Mouse (Mus musculus) kidney, postnatal 0 days (tissue): ENCODE results near the gene Adat3. TPM values are rescaled to one million over a fixed set of nuclear protein-coding genes. Genes with fewer than 3 reads are reported as not detected.

ENCODE experiments used
- ATAC-seq: fragments of 200-750 bp; cut with Nextera tagmentation; replicated peaks from 2 replicates; pipeline ENCODE4 v1.8.0; 2017; ENCODE audit warnings: low read depth, moderate number of reproducible peaks, moderate TSS enrichment, moderate library complexity; ENCODE audit not compliant: low FRiP score
- DNase-seq: peaks from one replicate; pipeline ENCODE4 v3.0.0-alpha.2; 2016; ENCODE audit warnings: low spot score
- H3K27ac ChIP-seq: fragments of 300-500 bp; sonication (generic); 2 replicates; pipeline ENCODE4 v1.5.1; 2014; ENCODE audit warnings: mild to moderate bottlenecking
- H3K27me3 ChIP-seq: fragments of 300-500 bp; sonication (generic); 2 replicates; pipeline ENCODE4 v1.6.1; 2014; ENCODE audit warnings: low read length, mixed read lengths; ENCODE audit not compliant: insufficient read depth
- H3K36me3 ChIP-seq: fragments of 300-500 bp; sonication (generic); 2 replicates; pipeline ENCODE4 v1.6.1; 2014; ENCODE audit warnings: low read length, mixed read lengths; ENCODE audit not compliant: insufficient read depth
- H3K4me1 ChIP-seq: fragments of 300-500 bp; sonication (generic); replicated peaks from 2 replicates; pipeline ENCODE4 v1.6.1; 2014; ENCODE audit warnings: antibody characterized with exemption, low read length, mixed read lengths; ENCODE audit not compliant: insufficient read depth
- H3K4me2 ChIP-seq: fragments of 300-500 bp; sonication (generic); 2 replicates; pipeline ENCODE4 v1.6.1; 2014; ENCODE audit warnings: mild to moderate bottlenecking, low read length, moderate library complexity, mixed read lengths
- H3K4me3 ChIP-seq: fragments of 300-500 bp; sonication (generic); replicated peaks from 2 replicates; pipeline ENCODE4 v1.5.1; 2014; ENCODE audit warnings: low read depth, low read length
- H3K9ac ChIP-seq: fragments of 300-500 bp; sonication (generic); 2 replicates; pipeline ENCODE4 v1.6.1; 2014; ENCODE audit warnings: low read depth, low read length
- H3K9me3 ChIP-seq: fragments of 300-500 bp; sonication (generic); replicated peaks from 2 replicates; pipeline ENCODE4 v1.6.1; 2016; ENCODE audit warnings: low read length, inconsistent platforms, mixed read lengths
- CTCF ChIP-seq: IDR thresholded peaks from 2 replicates; pipeline ENCODE4 v1.5.1; 2016; ENCODE audit warnings: antibody characterized with exemption, low read depth, mild to moderate bottlenecking, moderate library complexity
- WGBS: fragments of 180-500 bp; shearing (Covaris S2); extraction: QIAGEN DNeasy Blood & Tissue Kit; methylation state at CpG from one replicate; pipeline ENCODE4 v1.1.7; 2014; 5-methylcytosine and 5-hydroxymethylcytosine counted together
- polyA plus RNA-seq: library from polyadenylated mRNA; unstranded; fragments of >200 nt; fragmentation: Nextera tagmentation; extraction: Ambion mirVana; gene quantifications from 2 replicates; pipeline ENCODE4 v1.2.1, GENCODE M21; 2015

Adat3 gene
- polyA plus RNA-seq, 1 experiment from 2014 or later: 6.1 TPM

DNA sequence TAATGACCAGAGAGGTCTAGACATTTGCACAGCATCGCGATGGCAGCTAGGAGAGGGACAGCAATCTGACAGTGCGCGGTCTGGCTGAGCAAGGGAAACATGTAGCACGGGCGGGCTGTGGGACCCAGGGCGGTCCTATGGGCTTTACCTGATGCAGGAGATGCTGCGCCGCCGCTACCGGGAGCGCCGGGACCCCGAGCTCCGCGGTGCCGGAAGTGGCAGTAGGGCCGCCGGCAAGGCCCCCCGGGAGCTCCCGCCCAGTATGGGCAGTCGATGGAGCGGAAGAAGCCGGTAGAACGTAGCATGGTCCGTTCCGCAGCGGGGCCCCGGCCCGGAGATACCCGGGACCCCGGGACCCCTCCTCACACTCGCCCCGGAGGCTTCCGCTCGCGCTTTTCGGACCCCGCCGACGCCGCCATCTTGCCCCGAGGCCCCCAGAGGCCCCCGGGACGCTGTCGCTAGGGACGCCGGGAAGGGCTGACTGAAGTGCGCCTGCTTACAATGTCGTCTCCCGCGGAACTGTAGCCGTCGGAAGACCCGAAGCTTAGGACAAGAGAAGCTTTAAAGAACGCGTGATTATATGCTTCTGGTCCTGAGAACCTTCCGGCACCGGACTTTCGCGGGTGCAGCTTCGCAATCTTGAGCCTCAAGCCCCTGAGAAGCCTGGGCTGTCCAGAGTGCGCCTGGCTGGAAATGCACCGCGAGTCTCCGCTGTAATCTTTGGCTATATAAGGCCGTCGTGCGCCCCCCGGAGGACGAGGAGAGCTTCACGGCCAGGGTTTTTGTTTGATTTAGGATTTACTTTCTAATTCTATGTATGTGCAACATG lies 41.4 kb upstream of the Adat3 start, which contains the start of gene Rexo1:
Gene Rexo1, minus strand, starts transcription at position 445 of the 829 bp plus-strand sequence.
- H3K27me3 ChIP-seq: no peaks in the 10 kb centered on the region
- H3K36me3 ChIP-seq: no peaks in the 10 kb centered on the region
- DNase-seq (peak; percentile 98), ATAC-seq (peak; percentile 72)
- H3K4me3 ChIP-seq: peak within 1 kb of the TSS; percentile 85
- peak within 1 kb of the TSS; percentile 89 for H3K27ac ChIP-seq
- peak; percentile 82 for TF ChIP-seq CTCF
- WGBS: under 1% methylated on average over 57 of the region's 72 CpGs
- H3K9ac ChIP-seq: peak within 1 kb of the TSS; percentile 98
- H3K4me1 ChIP-seq: peaks cover 15% of the 10 kb centered on the region
- peak within 1 kb of the TSS; percentile 89 for H3K4me2 ChIP-seq
- no peaks in the 10 kb centered on the region for H3K9me3 ChIP-seq

DNA sequence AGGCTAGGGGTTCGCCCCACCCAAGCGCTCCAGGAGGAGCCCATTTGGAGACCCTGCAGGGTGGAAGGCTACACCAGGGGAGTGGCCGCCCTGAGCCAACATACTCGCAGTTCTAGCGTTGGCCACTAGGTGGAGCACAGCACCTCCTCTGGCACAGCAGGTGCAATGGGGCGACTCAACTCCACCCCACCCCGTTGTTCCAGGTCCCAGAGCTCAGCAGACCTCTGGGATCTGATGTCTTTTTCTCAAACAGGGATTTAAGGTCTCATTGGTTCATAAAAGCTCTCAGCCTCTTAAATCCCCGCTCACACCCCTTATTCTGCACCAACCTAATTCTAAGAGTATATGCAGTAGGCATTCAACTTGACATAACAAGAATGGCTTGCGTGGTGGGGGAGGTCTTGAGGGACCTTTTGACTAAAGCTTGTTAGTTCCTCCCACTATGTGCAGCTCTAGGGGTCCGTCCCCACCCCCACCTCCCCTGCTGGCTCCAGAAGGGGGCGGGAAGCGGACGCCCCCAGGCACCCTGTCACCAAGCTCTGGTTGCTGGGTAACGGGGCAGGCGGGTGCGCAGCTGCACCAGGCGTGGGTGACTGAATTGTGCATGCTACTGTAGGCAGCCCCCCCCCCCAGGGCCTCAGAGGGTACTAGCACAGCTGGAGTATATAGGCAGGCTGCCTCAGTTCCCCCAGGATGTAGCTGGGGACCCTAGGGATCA lies 36.1 kb upstream of the Adat3 start:
- H3K27ac ChIP-seq: no peak overlapping the region
- ATAC-seq: no peak; the same call in 1 of the 2 replicates
- peaks cover 5% of the 10 kb centered on the region; the same call in 1 of the 2 replicates for H3K36me3 ChIP-seq
- no peak overlapping the region for H3K4me3 ChIP-seq
- no peak overlapping the region for H3K4me2 ChIP-seq
- peaks cover 19% of the 10 kb centered on the region for H3K4me1 ChIP-seq
- peak; percentile 89 for TF ChIP-seq CTCF
- H3K27me3 ChIP-seq: no peaks in the 10 kb centered on the region
- WGBS: 26% methylated on average over 17 of the region's 17 CpGs
- no peaks in the 10 kb centered on the region for H3K9me3 ChIP-seq
- H3K9ac ChIP-seq: no peak overlapping the region
- peak; percentile 87 for DNase-seq

DNA sequence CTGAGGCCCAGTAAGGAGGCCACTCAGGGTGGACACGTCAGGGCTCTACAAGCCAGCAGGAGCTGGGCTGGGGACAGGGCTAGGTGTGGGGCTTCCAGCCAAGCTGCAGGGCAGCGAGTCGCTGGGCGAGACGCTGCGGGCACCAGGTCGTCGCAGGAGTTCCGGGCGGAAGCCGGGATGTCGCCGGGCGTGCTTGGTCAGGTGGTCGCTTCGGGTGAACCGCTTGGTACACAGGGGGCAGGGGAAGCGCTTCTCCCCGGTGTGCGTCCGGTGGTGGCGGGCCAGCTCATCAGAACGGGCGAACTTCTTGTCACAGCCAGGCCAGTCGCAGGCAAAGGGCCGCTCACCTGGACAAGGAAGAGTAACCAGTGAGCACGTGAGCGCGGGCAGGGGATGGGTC lies 33.8 kb upstream of the Adat3 start:
- Histone ChIP-seq H3K9me3 (no peaks in the 10 kb centered on the region), H3K4me2 (no peak overlapping the region), H3K27ac (no peak overlapping the region), H3K4me1 (peaks cover 19% of the 10 kb centered on the region), H3K9ac (no peak overlapping the region), H3K27me3 (no peaks in the 10 kb centered on the region), H3K36me3 (peaks cover 5% of the 10 kb centered on the region; the same call in 1 of the 2 replicates), H3K4me3 (no peak overlapping the region)
- no peak for DNase-seq
- no peak for ATAC-seq
- 89% methylated on average over 29 of the region's 29 CpGs for WGBS
- no peak for TF ChIP-seq CTCF

DNA sequence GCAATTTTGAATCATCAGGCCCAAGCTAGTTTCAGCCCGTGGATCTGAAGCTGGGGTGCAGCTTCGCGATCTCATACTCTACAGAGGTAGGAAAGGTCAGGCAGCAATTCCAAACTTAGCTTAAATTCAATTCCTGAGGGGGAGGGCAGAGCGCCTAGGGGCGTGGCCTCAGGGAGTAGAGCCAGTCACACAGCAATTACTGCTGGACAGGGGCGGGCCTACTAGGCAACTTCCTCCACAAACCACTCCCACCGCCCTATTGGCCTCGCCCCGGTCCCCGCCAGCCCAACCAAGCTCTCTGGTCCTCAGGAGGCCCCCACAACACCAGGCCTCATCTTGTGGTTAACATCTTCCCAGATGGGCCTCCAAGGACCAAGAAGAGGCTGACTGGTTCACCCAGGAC lies 33.0 kb upstream of the Adat3 start:
- 33% methylated on average over 10 of the region's 10 CpGs for WGBS
- H3K36me3 ChIP-seq: peaks cover 5% of the 10 kb centered on the region; the same call in 1 of the 2 replicates
- ATAC-seq (peak; percentile 41), DNase-seq (peak; percentile 82)
- no peaks in the 10 kb centered on the region for H3K9me3 ChIP-seq
- peak overlapping the region; percentile 37 for H3K4me2 ChIP-seq
- TF ChIP-seq CTCF: no peak
- peaks cover 19% of the 10 kb centered on the region for H3K4me1 ChIP-seq
- H3K27me3 ChIP-seq: no peaks in the 10 kb centered on the region
- H3K9ac ChIP-seq: no peak overlapping the region
- H3K4me3 ChIP-seq: no peak overlapping the region
- H3K27ac ChIP-seq: peak overlapping the region; percentile 19; the same call in 1 of the 2 replicates

DNA sequence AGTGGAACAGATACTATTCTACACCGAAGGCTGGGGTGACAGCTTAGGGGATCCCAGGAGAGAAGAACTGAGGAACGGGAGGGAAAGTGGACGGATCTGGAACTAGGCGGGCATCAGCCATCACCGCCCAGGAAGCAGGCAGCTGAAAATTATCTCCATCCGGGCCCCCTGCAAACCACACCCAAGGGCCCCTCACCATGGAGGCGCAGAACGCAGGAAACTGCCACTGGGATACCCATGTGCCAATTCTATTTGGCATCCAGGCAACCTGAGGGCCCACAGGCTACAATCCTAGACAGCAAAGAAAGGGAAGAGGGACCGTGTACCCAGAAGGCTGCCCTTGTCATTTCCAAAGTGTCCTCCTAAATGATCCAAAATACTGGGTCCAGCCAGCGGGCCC lies 32.3 kb upstream of the Adat3 start:
- H3K4me1 ChIP-seq: peaks cover 19% of the 10 kb centered on the region
- H3K36me3 ChIP-seq: peaks cover 5% of the 10 kb centered on the region; the same call in 1 of the 2 replicates
- ATAC-seq: no peak
- H3K4me3 ChIP-seq: no peak overlapping the region
- no peak for DNase-seq
- no peaks in the 10 kb centered on the region for H3K27me3 ChIP-seq
- peak overlapping the region; percentile 41; the same call in 1 of the 2 replicates for H3K4me2 ChIP-seq
- H3K27ac ChIP-seq: peak overlapping the region; percentile 54; the same call in 1 of the 2 replicates
- no peak for TF ChIP-seq CTCF
- H3K9me3 ChIP-seq: no peaks in the 10 kb centered on the region
- 87% methylated on average over 10 of the region's 10 CpGs for WGBS
- peak overlapping the region; percentile 52; the same call in 1 of the 2 replicates for H3K9ac ChIP-seq
